Mouse (Mus musculus) kidney, postnatal 0 days (tissue): ENCODE results near the gene Gpd1. TPM values are rescaled to one million over a fixed set of nuclear protein-coding genes. Genes with fewer than 3 reads are reported as not detected.

Experiments
- ATAC-seq: fragments of 200-750 bp; cut with Nextera tagmentation; replicated peaks from 2 replicates; pipeline ENCODE4 v1.8.0; 2017; ENCODE audit warnings: low read depth, moderate number of reproducible peaks, moderate TSS enrichment, moderate library complexity; ENCODE audit not compliant: low FRiP score
- DNase-seq: peaks from one replicate; pipeline ENCODE4 v3.0.0-alpha.2; 2016; ENCODE audit warnings: low spot score
- H3K27ac ChIP-seq: fragments of 300-500 bp; sonication (generic); 2 replicates; pipeline ENCODE4 v1.5.1; 2014; ENCODE audit warnings: mild to moderate bottlenecking
- H3K27me3 ChIP-seq: fragments of 300-500 bp; sonication (generic); 2 replicates; pipeline ENCODE4 v1.6.1; 2014; ENCODE audit warnings: low read length, mixed read lengths; ENCODE audit not compliant: insufficient read depth
- H3K36me3 ChIP-seq: fragments of 300-500 bp; sonication (generic); 2 replicates; pipeline ENCODE4 v1.6.1; 2014; ENCODE audit warnings: low read length, mixed read lengths; ENCODE audit not compliant: insufficient read depth
- H3K4me1 ChIP-seq: fragments of 300-500 bp; sonication (generic); replicated peaks from 2 replicates; pipeline ENCODE4 v1.6.1; 2014; ENCODE audit warnings: antibody characterized with exemption, low read length, mixed read lengths; ENCODE audit not compliant: insufficient read depth
- H3K4me2 ChIP-seq: fragments of 300-500 bp; sonication (generic); 2 replicates; pipeline ENCODE4 v1.6.1; 2014; ENCODE audit warnings: mild to moderate bottlenecking, low read length, moderate library complexity, mixed read lengths
- H3K4me3 ChIP-seq: fragments of 300-500 bp; sonication (generic); replicated peaks from 2 replicates; pipeline ENCODE4 v1.5.1; 2014; ENCODE audit warnings: low read depth, low read length
- H3K9ac ChIP-seq: fragments of 300-500 bp; sonication (generic); 2 replicates; pipeline ENCODE4 v1.6.1; 2014; ENCODE audit warnings: low read depth, low read length
- H3K9me3 ChIP-seq: fragments of 300-500 bp; sonication (generic); replicated peaks from 2 replicates; pipeline ENCODE4 v1.6.1; 2016; ENCODE audit warnings: low read length, inconsistent platforms, mixed read lengths
- CTCF ChIP-seq: IDR thresholded peaks from 2 replicates; pipeline ENCODE4 v1.5.1; 2016; ENCODE audit warnings: antibody characterized with exemption, low read depth, mild to moderate bottlenecking, moderate library complexity
- WGBS: fragments of 180-500 bp; shearing (Covaris S2); extraction: QIAGEN DNeasy Blood & Tissue Kit; methylation state at CpG from one replicate; pipeline ENCODE4 v1.1.7; 2014; 5-methylcytosine and 5-hydroxymethylcytosine counted together
- polyA plus RNA-seq: library from polyadenylated mRNA; unstranded; fragments of >200 nt; fragmentation: Nextera tagmentation; extraction: Ambion mirVana; gene quantifications from 2 replicates; pipeline ENCODE4 v1.2.1, GENCODE M21; 2015

The Gpd1 gene
- polyA plus RNA-seq, 1 experiment from 2014 or later = 46.1 TPM

DNA sequence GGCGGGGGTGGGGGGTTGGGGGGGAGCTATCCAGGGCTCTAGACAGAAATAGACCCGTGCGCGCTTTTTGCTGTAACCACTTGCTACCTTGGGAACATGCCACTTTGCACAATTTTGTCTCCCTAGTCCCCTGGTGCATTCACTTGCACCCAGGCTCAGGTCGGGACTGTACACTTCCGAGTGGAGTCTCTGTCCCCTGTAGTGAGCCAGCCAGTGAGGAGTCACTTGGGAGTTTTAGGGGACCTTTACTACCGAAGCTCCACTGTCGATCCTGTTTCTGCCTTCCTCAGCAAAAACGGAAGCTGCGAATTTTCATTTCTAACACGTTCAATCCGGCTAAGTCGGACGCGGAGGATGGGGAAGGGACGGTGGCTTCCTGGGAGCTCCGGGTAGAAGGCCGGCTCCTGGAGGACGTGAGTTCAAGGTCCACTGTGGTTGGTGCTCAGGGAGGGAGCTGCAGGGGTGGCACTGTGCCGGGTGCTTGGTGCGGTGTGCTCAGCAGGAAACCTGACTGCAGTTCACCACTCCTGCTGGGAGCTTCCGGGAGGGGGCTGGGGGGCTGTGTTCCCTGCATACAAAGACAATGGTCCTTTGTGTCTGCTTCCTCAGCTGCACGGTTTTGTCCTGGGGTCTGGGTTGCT, 13.2 kb upstream of the Gpd1 start:
- H3K9ac ChIP-seq = no peak overlapping the region
- no peak overlapping the region for H3K4me3 ChIP-seq
- no peaks in the 10 kb centered on the region for H3K27me3 ChIP-seq
- H3K4me1 ChIP-seq = peaks cover 21% of the 10 kb centered on the region
- peaks cover 31% of the 10 kb centered on the region for H3K36me3 ChIP-seq
- H3K9me3 ChIP-seq = no peaks in the 10 kb centered on the region
- H3K4me2 ChIP-seq = peak overlapping the region; percentile 23; the same call in 1 of the 2 replicates
- ATAC-seq (no peak), DNase-seq (no peak)
- WGBS = 52% methylated on average over 23 of the region's 23 CpGs
- no peak for TF ChIP-seq CTCF
- peak overlapping the region; percentile 54 for H3K27ac ChIP-seq

DNA sequence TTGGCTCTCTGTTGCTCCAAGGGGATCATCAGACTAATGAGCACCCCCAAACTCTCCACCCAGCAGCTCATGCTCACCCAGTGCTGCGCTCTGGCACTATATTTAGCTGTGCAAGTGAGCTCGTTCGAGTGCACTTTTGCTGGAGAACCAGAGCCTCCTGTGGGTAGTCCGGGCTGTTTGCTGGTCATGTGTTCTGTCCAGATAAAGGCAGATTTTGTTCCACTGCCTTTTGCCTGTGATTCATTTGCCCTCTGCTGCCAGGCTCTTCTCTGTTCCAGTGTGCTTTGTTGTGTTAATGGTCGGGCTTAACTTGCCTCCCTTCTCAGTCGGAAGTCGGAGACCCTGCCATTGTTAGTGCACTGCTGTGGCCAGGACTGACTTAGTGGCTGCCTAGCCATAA, 12.4 kb upstream of the Gpd1 start:
- peaks cover 21% of the 10 kb centered on the region for H3K4me1 ChIP-seq
- peaks cover 38% of the 10 kb centered on the region for H3K36me3 ChIP-seq
- no peaks in the 10 kb centered on the region for H3K27me3 ChIP-seq
- H3K27ac ChIP-seq = peak overlapping the region; percentile 54
- no peak overlapping the region for H3K9ac ChIP-seq
- TF ChIP-seq CTCF = no peak
- WGBS = 63% methylated on average over 7 of the region's 7 CpGs
- no peak overlapping the region for H3K4me2 ChIP-seq
- H3K4me3 ChIP-seq = no peak overlapping the region
- no peaks in the 10 kb centered on the region for H3K9me3 ChIP-seq
- ATAC-seq (no peak), DNase-seq (no peak)

DNA sequence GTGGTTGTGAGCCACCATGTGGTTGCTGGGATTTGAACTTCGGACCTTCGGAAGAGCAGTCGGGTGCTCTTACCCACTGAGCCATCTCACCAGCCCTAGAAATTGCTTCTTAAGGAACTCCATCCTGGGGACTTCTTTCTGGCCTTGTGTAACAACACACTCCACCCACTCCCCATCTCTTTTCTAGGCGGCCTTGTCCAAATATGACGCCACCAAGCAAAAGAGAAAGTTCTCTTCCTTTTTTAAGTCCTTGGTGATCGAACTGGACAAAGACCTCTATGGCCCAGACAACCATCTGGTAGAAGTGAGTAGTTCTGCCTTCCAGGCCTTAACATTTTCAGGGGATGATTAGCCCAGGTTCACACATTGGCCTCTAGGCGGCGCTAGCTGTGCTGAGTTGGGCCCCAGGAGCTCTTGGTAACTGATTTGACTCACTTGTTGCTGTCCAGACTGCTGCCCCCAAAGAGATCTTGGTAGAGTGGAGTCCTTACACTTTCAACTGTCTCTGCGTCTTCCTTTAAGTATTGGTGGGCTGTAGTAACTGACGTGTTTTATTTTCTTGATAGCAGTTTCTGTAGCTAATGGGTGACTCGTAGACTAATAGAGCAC, 11.8 kb upstream of the Gpd1 start, which contains the start of gene Gm17349:
Gene Gm17349, minus strand, starts transcription at position 51 of the 609 bp plus-strand sequence.
- WGBS = 68% methylated on average over 11 of the region's 11 CpGs
- DNase-seq (peak; percentile 80), ATAC-seq (no peak)
- Histone ChIP-seq H3K4me1 (peaks cover 21% of the 10 kb centered on the region), H3K9ac (no peak within 1 kb of the TSS), H3K27ac (peak within 1 kb of the TSS; percentile 54), H3K27me3 (no peaks in the 10 kb centered on the region), H3K4me2 (no peak within 1 kb of the TSS; the same call in 1 of the 2 replicates), H3K36me3 (peaks cover 44% of the 10 kb centered on the region), H3K9me3 (no peaks in the 10 kb centered on the region), H3K4me3 (no peak within 1 kb of the TSS)
- TF ChIP-seq CTCF = peak; percentile 78

DNA sequence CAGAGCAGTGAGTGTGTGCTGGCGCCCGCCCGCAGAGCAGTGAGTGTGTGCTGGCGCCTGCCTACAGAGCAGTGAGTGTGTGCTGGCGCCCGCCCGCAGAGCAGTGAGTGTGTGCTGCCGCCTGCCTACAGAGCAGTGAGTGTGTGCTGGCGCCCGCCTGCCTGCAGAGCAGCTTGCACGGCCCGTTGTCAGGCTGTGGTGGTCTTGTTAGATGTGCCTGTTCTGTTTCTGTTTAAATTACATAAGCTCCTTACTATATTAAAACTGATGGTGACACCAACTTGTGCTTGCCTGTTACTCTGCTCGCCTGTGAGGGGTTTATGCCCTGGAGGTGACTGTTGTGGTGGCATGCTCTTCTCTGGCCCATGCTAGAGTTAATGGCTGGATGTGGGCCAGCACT, 9.1 kb upstream of the Gpd1 start:
- DNase-seq (no peak), ATAC-seq (no peak)
- H3K4me2 ChIP-seq = no peak overlapping the region
- WGBS = 97% methylated on average over 13 of the region's 13 CpGs
- H3K9ac ChIP-seq = no peak overlapping the region
- no peak overlapping the region for H3K27ac ChIP-seq
- peaks cover 67% of the 10 kb centered on the region for H3K36me3 ChIP-seq
- H3K4me3 ChIP-seq = no peak overlapping the region
- no peaks in the 10 kb centered on the region for H3K27me3 ChIP-seq
- H3K4me1 ChIP-seq = peaks cover 9% of the 10 kb centered on the region
- H3K9me3 ChIP-seq = no peaks in the 10 kb centered on the region
- TF ChIP-seq CTCF = no peak

DNA sequence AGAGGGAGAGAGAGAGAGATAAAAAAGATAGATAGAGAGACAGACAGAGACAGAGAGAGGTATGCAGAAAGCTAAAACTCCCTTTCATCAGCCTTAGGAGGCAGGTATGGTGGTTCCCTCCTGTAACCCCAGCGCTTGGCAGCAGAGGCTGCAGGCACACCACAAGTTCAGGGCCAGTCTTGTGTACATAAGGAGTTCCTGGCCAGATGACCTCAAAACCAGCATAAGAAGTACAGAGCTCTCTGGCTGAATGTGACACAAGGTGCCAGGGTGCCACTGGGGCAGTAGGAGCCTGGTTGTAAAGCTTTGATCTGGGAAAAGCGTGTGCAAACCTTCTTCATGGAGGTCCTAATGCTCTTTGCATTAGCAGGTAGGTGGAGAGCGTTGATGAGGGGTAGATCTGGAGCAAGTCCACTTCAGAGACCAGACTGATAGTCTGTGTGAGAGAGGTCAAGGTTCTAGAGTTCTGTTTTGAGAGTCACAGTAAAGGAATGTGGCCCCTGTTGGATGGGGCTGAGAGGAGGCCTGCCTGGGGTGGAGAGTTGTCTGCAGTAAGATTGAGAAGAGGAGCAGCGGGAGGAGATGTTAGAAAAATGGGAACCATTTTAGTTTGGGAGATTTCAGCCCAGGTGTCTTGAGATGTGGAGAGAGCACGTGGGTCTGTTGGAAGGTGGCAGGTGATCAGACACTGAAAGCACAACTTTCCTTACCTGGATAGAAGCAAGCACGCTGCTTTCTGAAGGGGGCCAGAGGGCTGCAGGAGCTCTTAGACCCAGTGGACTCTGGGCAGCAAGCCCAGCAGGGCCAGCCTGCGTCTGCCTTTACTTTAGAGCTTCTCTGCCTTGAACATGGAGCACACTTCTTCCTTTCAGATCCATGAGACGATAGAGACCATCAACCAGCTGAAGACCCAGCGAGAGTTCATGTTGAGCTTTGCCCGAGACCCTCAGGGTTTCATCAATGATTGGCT, 6.8 kb upstream of the Gpd1 start:
- ATAC-seq (no peak), DNase-seq (no peak)
- no peak overlapping the region for H3K4me3 ChIP-seq
- WGBS = 87% methylated on average over 10 of the region's 10 CpGs
- no peaks in the 10 kb centered on the region; the same call in 1 of the 2 replicates for H3K4me1 ChIP-seq
- no peak overlapping the region for H3K4me2 ChIP-seq
- H3K36me3 ChIP-seq = peaks cover 58% of the 10 kb centered on the region
- no peaks in the 10 kb centered on the region for H3K9me3 ChIP-seq
- no peak overlapping the region for H3K27ac ChIP-seq
- H3K27me3 ChIP-seq = no peaks in the 10 kb centered on the region
- no peak overlapping the region for H3K9ac ChIP-seq
- no peak for TF ChIP-seq CTCF

DNA sequence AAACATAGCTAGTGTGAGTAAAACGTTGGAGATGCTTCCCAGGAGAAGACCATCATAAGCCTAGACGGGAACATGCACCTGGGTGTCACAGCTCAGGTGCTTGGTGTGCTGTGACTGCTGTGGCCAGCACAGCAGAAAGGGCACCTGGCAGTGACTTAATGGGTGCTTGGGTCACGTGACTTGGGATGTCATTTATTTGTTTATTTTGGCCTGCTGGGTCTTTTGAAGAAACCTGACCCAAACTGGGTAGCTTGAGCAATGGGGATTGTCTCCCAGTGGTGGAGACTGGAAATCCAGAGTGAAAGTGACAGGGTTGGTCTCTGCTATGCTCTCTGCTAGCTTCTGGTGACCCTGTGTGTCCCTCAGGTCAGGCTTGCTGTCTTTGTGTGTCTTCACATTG, 5.8 kb upstream of the Gpd1 start:
- WGBS = 42% methylated on average over 3 of the region's 3 CpGs
- Histone ChIP-seq H3K9me3 (no peaks in the 10 kb centered on the region), H3K4me3 (no peak overlapping the region), H3K4me2 (no peak overlapping the region), H3K9ac (no peak overlapping the region), H3K4me1 (peaks cover 7% of the 10 kb centered on the region), H3K27me3 (no peaks in the 10 kb centered on the region), H3K27ac (no peak overlapping the region), H3K36me3 (peaks cover 55% of the 10 kb centered on the region)
- ATAC-seq (no peak), DNase-seq (no peak)
- no peak for TF ChIP-seq CTCF
